Mouse (Mus musculus): ENCODE results near the gene Pigc.

The Pigc gene

DNA sequence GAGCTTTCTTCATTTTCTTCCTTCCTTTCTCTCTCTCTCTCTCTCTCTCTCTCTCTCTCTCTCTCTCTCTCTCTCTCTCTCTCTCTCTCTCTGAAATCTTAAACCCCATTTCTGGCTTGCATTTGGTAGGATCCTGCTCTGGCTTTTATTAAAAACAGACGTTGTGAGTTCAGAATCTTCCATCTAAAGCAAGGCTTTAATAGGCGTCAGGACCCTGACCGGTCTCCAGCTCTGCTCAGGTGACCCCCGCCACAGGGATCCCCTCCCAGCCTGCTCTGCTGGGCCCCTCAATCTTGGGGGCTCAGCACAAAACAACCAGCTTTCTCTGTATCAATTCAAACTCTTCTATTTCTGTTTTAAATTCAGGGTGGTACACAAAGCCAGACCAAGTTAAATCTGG, 39.2 kb downstream of the Pigc start:
- DNase-seq (ENCODE audit: extremely low spot score): no peak

DNA sequence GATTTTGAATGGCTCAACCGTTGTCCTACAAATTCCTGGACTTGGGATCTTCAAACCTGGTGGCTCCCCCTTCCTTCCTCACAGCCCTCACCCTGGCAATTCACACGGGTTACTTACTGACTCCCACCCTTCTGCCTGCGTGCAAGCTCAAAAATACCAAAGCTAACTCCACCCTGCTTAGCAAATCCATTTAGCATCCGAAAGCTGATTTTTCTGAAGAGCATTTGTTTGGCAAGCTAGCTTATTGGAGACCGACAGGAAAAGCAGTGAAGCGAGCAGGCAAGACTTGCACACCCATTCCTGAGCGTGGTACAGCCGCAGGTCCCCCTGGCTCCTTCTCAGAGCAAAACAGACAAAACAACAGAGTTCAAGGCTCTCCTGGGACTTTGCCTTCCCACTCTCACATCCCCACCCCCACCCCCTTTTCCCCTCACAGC, 39.7 kb downstream of the Pigc start:
- no peak for DNase-seq (ENCODE audit: extremely low spot score)

DNA sequence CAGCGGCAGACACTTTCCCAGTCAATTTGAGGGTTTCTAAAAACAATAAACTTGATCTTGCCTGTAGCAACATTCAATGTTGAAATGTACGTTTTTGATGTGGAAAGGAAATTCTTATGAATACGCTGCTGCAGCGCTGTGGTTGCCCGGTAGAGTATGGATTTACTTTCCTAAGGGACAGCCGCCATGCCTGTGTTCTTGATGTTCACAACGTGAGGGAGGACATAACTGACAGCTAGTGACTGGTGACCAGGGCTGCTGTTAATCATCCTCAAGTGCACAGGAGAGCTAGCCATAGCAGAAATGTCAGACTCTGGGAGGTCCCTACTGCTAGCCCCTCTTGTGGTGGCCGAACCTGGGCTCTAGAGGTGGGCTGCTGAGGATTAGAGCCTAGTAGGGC, 40.1 kb downstream of the Pigc start:
- DNase-seq (ENCODE audit: extremely low spot score): no peak

GRCm38 (mm10) chr1:162011523-162012245, 42.7 kb downstream of the Pigc start:
- no peak for DNase-seq (ENCODE audit: extremely low spot score)

DNA sequence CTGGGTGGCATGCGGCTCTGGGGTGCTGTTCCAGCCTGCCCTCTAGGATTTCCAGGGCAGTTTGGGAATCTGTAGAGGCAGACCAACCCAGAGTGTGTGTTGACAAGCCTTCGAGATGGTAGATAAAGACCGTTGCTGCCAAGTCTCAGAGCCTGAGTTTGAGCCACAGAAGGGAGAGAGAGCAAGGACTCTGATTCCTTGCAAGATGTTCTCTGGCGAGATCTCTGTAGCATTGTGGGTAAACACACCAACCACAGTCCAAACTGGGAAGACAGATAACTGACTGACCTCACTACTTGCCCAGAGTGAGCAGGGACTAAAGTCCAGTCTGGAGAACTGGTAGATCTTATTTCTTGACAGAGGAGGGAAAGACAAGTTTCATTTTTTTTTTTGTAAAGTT, 44.6 kb downstream of the Pigc start:
- DNase-seq (ENCODE audit: extremely low spot score): no peak

DNA sequence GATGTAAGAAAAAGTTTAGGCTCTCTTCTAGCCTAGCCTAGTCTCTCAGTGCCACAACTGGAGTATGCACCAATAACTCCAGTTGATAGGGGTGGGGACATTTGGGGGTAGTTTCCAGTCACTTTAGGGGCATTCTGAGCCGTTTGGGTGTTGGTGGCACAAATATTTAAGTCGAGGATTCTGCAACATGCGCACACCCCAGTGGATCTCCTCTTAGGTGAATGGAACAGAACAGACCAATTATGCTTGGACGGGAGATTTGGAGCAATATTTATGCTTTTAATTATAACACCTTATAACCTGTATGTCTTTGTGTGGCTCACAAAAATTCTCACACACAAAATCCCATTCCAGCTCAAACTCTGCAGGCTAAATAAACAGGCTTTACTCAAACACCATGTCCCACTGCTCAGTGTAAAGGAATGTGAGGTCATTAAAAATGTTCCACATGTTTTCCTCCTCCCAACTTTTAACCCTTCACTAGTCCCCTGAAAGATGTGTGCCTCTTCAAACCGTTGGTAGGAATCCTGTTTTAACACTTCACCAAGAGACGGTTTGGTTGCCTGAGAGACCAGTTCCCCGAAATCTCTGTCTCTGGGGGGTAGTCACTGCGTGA, 46.4 kb downstream of the Pigc start:
- no peak for DNase-seq (ENCODE audit: extremely low spot score)

GRCm38 (mm10) chr1:162016982-162017381, 48.0 kb downstream of the Pigc start:
- no peak for DNase-seq (ENCODE audit: extremely low spot score)

GRCm38 (mm10) chr1:162017975-162018600, 49.1 kb downstream of the Pigc start:
- DNase-seq (ENCODE audit: extremely low spot score): no peak

DNA sequence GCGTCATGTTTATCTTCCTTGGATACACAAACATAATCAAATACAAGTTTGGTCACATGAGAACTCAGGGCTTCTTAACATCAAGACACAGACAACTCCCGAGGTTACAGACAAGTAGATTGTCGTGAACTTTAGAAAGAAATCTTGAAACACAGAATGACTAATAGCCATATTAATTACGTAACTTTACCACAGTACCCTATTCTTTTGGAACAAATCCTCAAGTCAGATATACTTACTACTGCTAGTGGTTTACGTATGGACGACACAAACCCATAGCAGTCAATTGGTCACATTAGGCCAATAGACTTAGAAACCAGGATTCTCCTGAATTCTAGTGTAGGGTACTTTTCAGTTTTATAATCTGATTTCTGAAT, 49.6 kb downstream of the Pigc start:
- no peak for DNase-seq (ENCODE audit: extremely low spot score)

DNA sequence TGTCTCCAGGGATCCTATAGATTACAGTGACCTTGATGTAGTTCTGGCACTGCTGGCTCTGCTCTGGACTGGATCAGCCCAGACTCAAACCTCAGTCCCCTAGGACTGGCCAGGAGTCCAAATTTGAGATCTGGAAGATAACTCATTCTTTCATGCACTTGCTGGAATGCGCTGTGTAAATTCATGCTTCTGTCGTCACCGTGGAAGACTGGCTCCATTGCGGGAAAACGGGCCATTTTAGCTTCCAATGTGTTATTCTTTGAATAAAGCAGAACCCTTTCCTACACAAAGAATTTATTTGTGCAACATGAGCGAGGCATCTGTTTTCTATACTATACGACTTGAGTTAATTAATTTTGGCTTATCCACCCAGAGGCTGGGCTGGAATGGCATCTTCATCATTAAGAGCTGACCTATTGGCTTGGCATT, 51.3 kb downstream of the Pigc start:
- DNase-seq (ENCODE audit: extremely low spot score): no peak

GRCm38 (mm10) chr1:162020766-162021165, 51.8 kb downstream of the Pigc start:
- no peak for DNase-seq (ENCODE audit: extremely low spot score)

All from embryo, embryonic 9.5 days (tissue).